Comparison of ENCODE assay signal across 9 mouse cellular contexts in the genomic region with DNA sequence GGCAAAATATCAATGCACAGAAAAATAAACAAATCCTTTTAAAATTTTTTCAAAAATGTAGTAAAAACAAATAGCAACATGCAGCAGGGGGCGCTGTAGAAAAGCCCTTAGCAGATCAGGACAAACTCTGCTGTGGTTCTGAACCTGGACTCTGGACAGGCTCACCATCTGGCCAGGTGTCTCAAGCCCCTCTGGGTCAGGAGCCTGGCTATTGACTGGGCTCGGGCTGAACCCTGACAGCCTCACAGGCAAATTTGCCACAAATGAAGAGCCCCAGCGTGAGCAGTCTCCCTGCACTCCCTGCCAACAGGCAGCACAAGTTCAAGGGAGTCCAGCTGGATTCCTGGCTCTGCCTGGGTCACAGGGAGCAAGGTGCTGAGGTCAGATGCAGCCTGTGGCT. TPM values are rescaled to one million over a fixed set of nuclear protein-coding genes. Genes with fewer than 3 reads are reported as not detected.
DNase-seq lines count a peak whose midpoint lies in the region; ATAC-seq and TF ChIP-seq lines count a peak whose summit lies in the region.
"Had no signal": no experiment of that assay in that cellular context is flagged by ENCODE, and none has a peak within 500 bp of the region (broad histone marks: within the 10 kb centered on the region; RNA-seq: fewer than 3 reads in every experiment).

No protein-coding gene starts in this region.

- no peaks in the 10 kb centered on the region for H3K36me3 ChIP-seq in liver, embryonic 12.5 days
- no peaks in the 10 kb centered on the region for H3K36me3 ChIP-seq in lung, embryonic 14.5 days (ENCODE audit: insufficient read depth)
- H3K36me3 ChIP-seq: limb, embryonic 15.5 days had no signal

- H3K9ac ChIP-seq in liver, embryonic 12.5 days = no peak overlapping the region
- H3K9ac ChIP-seq in lung, embryonic 14.5 days = no peak overlapping the region
- H3K9ac ChIP-seq: limb, embryonic 15.5 days had no signal

- no peak for ATAC-seq in liver, embryonic 12.5 days
- no peak for ATAC-seq in lung, embryonic 14.5 days (ENCODE audit: insufficient read depth)

- DNase-seq in adrenal gland, adult (ENCODE audit: inconsistent age in 2 of 2, low spot score in 1 of 2) = peak; percentile 44 to 79
- DNase-seq in adrenal gland, postnatal 4 days (ENCODE audit: low spot score in 2 of 2) = no peak
- DNase-seq in liver = peak; percentile 60
- peak; percentile 46 to 73 for DNase-seq in adrenal gland, postnatal 36 days
- peak; percentile 69 to 78 for DNase-seq in heart, postnatal 14 days
- DNase-seq in lung, embryonic 14.5 days = peak; percentile 80
- DNase-seq in thymus, postnatal 36 days = peak; percentile 44 to 55

- no peak overlapping the region for H3K4me3 ChIP-seq in liver, embryonic 12.5 days
- no peak overlapping the region for H3K4me3 ChIP-seq in lung, embryonic 14.5 days (ENCODE audit: low read depth, low read length)
- H3K4me3 ChIP-seq: limb, embryonic 15.5 days had no signal

- H3K27me3 ChIP-seq in liver, embryonic 12.5 days (replicated peaks) = peaks cover 6% of the 10 kb centered on the region; the same call in 1 of the 2 replicates
- H3K27me3 ChIP-seq in lung, embryonic 14.5 days (ENCODE audit: insufficient read depth, low read length) = no peaks in the 10 kb centered on the region
- H3K27me3 ChIP-seq: limb, embryonic 15.5 days had no signal

- H3K4me1 ChIP-seq in liver, embryonic 12.5 days = peaks cover 11% of the 10 kb centered on the region
- peaks cover 3% of the 10 kb centered on the region; the same call in 1 of the 2 replicates for H3K4me1 ChIP-seq in lung, embryonic 14.5 days (ENCODE audit: insufficient read depth)

- WGBS in liver, embryonic 12.5 days (ENCODE audit: insufficient replicate concordance) = 26% methylated on average over 3 of the region's 3 CpGs
- WGBS in lung, embryonic 14.5 days = 21% methylated on average over 3 of the region's 3 CpGs

- H3K4me2 ChIP-seq in liver, embryonic 12.5 days = no peak overlapping the region
- H3K4me2 ChIP-seq in lung, embryonic 14.5 days = no peak overlapping the region
- H3K4me2 ChIP-seq: limb, embryonic 15.5 days had no signal

- intact Hi-C loops in heart, postnatal 14 days (cut with DNase I) = loop anchor here (5.0 kb wide), 1 partner anchor 189 kb away; no protein-coding TSS in a partner anchor

- H3K27ac ChIP-seq in liver, embryonic 12.5 days = no peak overlapping the region
- no peak overlapping the region for H3K27ac ChIP-seq in lung, embryonic 14.5 days (ENCODE audit: low read depth)
- H3K27ac ChIP-seq: limb, embryonic 15.5 days had no signal

- H3K9me3 ChIP-seq in liver, embryonic 12.5 days (replicated peaks) = no peaks in the 10 kb centered on the region
- H3K9me3 ChIP-seq in lung, embryonic 14.5 days (ENCODE audit: low read depth, low read length) = no peaks in the 10 kb centered on the region
- H3K9me3 ChIP-seq: limb, embryonic 15.5 days had no signal

- peak; percentile 60 for TF ChIP-seq CTCF in lung, embryonic 14.5 days (IDR thresholded peaks at IDR 0.05; ENCODE audit: low read depth)

RNA-seq across cellular contexts. Expression of gene Anxa4, which starts 20.0 kb away (rescaled TPM):
- total RNA-seq in adrenal gland, postnatal 4 days (2021) = 10 to 100 TPM; 48.3 to 62.2 TPM
- 27.0 and 27.9 TPM in 2 replicates for polyA plus RNA-seq in liver, embryonic 12.5 days (2016; fragmentation: Nextera tagmentation; extraction: Ambion mirVana)
- total RNA-seq in adrenal gland, postnatal 36 days (2021) = 10 to 100 TPM; 62.8 to 72.5 TPM
- 10 to 100 TPM; 28.5 to 30.5 TPM for total RNA-seq in heart, postnatal 14 days (2021)
- 90.4 and 100 TPM in 2 replicates for polyA plus RNA-seq in lung, embryonic 14.5 days (2014; fragmentation: Nextera tagmentation; extraction: Ambion mirVana)

RNA-seq across cellular contexts. Expression of gene Aak1, which starts 36.0 kb away (rescaled TPM):
- 10 to 100 TPM; 85.6 to 87.7 TPM for total RNA-seq in adrenal gland, postnatal 4 days (2021)
- 5.8 and 9.2 TPM in 2 replicates for polyA plus RNA-seq in liver, embryonic 12.5 days (2016; fragmentation: Nextera tagmentation; extraction: Ambion mirVana)
- 100 to 1,000 TPM in 1 of 2 experiments, 10 to 100 TPM in 1; 98.7 to 119 TPM for total RNA-seq in adrenal gland, postnatal 36 days (2021)
- 100 to 1,000 TPM in 1 of 2 experiments, 10 to 100 TPM in 1; 89.4 to 100 TPM for total RNA-seq in heart, postnatal 14 days (2021)
- 18.3 and 20.7 TPM in 2 replicates for polyA plus RNA-seq in lung, embryonic 14.5 days (2014; fragmentation: Nextera tagmentation; extraction: Ambion mirVana)

Comparison
In these comparisons a context has a peak if more than half of its experiments do, and no peak if none do; other contexts are left out.
1. DNase-seq: peak in adrenal gland, adult (2 of 2), liver (single experiment), adrenal gland, postnatal 36 days (2 of 2), heart, postnatal 14 days (2 of 2), lung, embryonic 14.5 days (single experiment) and thymus, postnatal 36 days (2 of 2); none in adrenal gland, postnatal 4 days (0 of 2).